Mouse (Mus musculus): ENCODE data around the gene Smarce1.

Smarce1 gene

DNA sequence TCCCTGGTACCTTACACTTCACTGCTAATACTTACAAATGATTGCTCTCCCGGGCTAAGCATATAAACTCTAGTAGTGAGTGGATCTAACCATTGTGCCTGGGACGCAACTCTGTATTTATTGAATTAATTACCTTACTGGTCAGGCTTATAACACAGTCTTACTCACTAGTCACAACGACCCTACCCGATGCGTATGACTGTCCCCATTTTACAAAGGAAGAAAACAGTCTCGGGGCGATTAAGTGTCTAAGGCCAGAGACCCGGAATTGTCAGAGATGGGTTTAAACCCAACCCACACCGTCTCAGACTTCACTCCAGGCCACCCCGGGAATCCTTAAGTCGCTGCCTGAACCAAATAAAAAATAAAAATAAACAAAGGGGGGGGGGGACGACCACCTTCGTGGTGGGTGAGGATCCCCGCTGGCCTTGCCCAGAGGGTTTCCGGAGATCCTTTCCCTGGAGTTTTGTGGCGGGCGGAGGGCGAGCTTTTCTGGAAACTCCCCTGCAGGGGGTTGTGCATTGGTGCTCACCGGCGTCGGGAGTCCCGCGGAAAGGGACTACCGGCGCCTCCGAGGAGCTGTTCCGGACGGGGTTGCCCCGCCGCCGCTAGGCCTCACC, 1.1 kb downstream of the Smarce1 start:
- no peak for DNase-seq (ENCODE audit: low spot score in 2 of 2)

GRCm38 (mm10) chr11:99226298-99226697, 4.5 kb downstream of the Smarce1 start:
- DNase-seq (ENCODE audit: low spot score in 2 of 2), result no peak

DNA sequence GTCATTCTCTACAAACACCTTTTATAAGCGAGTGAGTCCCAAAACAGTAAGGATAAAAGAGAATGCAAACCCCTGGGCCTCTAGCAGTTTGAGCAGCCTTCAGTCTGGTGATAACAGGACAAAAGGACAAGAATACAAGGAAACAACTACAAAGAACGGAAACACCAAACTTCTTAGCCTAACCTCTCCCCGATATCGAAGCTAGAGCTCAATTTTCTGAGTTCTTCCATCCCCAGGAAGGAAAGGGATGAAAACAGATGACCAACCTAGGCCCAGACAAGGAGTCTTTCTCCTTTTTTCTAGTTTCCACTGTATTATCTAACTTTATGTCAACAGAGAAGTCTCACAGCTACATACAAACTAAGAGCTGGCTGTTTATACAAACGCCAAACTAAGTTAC, 7.5 kb downstream of the Smarce1 start:
- DNase-seq (ENCODE audit: low spot score in 2 of 2), result no peak

DNA sequence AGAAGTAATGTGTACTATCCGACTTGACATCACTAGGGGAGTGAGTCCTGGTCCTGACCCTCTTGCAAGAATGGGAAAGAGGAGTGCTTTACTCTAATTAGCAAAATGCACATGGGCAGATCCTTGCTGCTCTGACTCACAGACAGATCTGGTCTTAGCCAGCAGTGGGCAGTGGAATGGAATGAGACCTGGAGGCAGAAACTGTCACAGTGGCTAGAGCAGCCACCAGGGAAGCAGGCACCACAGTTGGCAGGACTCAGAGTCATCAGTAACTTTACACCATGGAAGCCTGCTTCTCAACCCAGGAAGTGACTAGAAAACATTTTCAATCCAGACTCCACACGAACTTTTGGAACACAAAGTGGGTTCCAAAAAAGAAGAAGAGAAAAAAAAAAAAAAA, 9.0 kb downstream of the Smarce1 start:
- DNase-seq (ENCODE audit: low spot score in 2 of 2), result no peak

- DNase-seq (ENCODE audit: low spot score in 2 of 2), result no peak
Observed at GRCm38 (mm10) chr11:99217248-99217986, 13.4 kb downstream of the Smarce1 start.

- DNase-seq (ENCODE audit: low spot score in 2 of 2), result no peak
Observed at GRCm38 (mm10) chr11:99216181-99216580, 14.6 kb downstream of the Smarce1 start.

- no peak for DNase-seq (ENCODE audit: low spot score in 2 of 2)
Observed at GRCm38 (mm10) chr11:99212693-99213092, 18.1 kb downstream of the Smarce1 start.

GRCm38 (mm10) chr11:99211964-99212363, 18.9 kb downstream of the Smarce1 start:
- DNase-seq (ENCODE audit: low spot score in 2 of 2), result no peak

DNA sequence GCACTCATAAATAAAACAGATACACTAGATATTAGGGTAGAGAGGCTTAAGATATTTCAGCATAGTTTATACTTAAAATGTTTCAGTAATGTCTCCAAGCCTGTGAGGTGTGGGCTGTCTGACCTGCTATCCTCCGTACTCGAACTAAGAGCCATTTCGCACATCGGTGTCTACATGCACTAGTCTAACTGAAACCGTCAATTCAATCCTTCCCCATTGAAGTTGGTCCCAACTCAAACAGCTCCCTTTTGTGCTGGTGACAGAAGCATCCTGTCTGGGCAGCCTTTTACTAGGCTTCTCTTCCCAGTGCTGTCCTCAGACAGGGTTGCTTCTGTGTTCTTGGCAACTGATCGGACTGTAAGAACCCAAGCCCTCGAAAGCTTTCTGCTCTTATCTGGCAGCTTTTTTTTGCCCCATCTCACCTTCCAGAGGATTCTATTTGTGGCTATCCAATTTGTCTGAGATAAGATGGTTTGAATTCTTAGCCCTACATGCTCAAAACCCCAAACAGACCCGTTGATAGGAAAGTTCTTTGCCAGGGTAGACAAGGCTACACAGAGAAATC, 22.6 kb downstream of the Smarce1 start:
- DNase-seq (ENCODE audit: low spot score in 2 of 2), result no peak

GRCm38 (mm10) chr11:99207449-99207848, 23.4 kb downstream of the Smarce1 start:
- DNase-seq (ENCODE audit: low spot score in 2 of 2), result no peak

DNA sequence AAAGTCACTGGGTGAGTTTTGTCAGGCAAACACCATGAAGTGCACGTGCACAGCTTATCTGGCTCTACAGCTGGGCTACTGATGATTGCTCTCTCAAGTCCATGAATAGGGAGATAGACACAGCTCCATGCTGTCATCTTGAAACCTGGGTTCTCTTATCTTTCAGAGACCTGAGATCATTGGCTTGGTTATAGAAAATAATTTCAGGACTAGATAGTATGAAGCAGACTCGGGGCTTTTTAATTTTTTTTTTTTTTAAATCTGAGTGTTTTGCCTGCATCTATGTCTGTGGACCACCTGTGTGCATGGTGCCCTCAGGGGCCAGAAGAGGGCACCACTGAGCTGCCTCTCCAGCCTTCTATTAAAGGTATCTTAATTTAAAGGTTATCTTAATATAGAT, 23.9 kb downstream of the Smarce1 start:
- no peak for DNase-seq (ENCODE audit: low spot score in 2 of 2)

DNA sequence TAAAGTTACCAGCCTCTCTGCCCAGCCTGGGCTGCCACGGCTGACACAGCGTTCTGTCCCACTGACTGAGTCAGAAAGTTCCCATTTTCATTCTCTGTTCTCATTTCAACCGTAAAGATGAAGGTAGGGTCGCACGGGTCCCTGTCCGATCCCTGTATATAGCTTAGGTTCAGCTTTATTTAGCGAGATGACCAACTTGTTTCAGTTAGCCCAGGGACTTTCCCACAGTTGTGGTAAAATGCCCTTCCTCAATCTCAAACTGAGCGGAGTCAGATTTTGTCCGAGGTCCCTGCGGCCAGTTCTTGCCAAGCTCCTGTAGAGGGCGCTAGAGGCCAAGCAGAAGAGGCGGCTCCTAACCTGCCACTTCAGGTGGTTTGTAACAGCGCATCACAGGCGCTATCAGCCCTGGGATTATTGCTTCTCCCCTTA, 41.6 kb downstream of the Smarce1 start:
- DNase-seq (ENCODE audit: low spot score in 2 of 2), result peak; percentile 13 to 44

GRCm38 (mm10) chr11:99187348-99187747, 43.5 kb downstream of the Smarce1 start:
- DNase-seq (ENCODE audit: low spot score in 2 of 2), result no peak

- no peak for DNase-seq (ENCODE audit: low spot score in 2 of 2)
Observed at GRCm38 (mm10) chr11:99186836-99187235, 44.0 kb downstream of the Smarce1 start.

GRCm38 (mm10) chr11:99182575-99182974, 48.2 kb downstream of the Smarce1 start:
- DNase-seq (ENCODE audit: low spot score in 2 of 2), result no peak

DNA sequence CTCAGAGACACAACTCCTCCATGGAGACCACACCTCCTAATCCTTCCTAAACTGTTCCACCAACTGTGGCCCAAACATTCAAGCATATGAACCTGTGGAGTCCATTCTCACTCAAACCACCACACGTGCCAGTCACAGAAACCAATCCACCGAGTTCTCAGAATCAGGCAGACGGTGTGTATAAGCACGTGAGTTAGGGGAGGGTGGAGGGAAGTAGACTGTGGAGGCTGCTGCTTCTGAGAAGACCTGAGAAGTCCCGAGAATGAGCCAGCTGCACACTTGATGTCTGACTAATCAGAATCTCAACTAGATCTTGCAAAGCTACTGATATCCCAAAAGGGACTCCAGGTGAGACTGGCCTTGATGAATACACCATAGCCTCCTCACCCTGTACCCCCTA, 50.7 kb downstream of the Smarce1 start:
- no peak for DNase-seq (ENCODE audit: low spot score in 2 of 2)

- DNase-seq (ENCODE audit: low spot score in 2 of 2), result no peak
Observed at GRCm38 (mm10) chr11:99177925-99178198, 53.0 kb downstream of the Smarce1 start.

- no peak for DNase-seq (ENCODE audit: low spot score in 2 of 2)
Observed at GRCm38 (mm10) chr11:99177054-99177924, 53.5 kb downstream of the Smarce1 start.

DNA sequence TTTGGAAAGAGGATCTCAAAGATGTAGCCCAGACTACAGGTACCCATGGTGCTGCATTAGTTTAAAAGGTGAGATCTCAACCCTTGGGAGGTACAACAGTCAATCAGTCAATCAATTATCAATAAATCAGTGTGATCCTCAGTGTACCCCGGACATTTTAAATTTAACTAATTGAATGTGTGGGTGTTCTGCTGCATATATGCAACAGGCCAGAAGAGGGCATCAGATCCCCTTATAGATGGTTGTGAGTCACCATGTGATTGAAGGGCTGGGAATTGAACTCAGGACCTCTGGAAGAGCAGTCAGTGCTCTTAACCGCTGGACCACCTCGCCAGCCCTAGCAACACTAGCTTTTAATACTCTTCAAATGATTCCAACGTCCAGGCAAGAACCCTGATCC, 58.8 kb downstream of the Smarce1 start:
- DNase-seq (ENCODE audit: low spot score in 2 of 2), result no peak

- no peak for DNase-seq (ENCODE audit: low spot score in 2 of 2)
Observed at GRCm38 (mm10) chr11:99171442-99171841, 59.4 kb downstream of the Smarce1 start.

DNA sequence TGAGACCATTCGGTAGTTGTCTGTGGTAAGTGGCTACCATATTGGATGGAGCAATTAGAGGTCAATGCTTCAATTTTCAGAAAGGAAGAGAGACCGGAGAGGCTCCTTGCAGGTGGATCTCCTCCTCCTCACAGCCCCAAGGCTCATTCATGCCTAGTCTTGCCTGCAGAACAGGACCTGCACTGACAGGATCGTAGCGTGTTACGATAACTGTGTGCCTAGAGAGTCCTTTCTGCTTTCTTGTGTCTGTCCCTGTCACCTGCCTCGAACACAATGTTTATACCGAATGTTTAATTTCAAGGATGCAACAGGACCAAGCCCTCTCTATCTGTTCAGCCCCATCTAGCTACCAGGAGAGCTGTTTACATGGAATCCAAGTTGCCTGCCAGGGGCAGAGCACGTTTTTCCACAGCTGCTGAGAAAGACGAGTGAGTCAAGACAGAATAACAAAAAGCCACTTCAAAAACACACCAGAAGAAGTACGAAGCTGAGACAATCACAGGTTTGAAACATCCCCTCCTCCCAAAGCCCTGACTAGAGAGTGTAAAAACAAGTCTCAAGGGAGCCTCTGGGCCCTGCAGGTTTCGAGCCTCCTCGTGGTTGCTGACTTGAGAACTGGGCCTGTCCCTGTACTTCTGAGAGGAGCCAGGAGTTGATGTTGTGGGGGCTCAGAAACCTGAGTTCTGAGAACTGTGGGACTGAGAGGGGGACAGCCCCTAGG, 60.1 kb downstream of the Smarce1 start:
- DNase-seq (ENCODE audit: low spot score in 2 of 2), result no peak

DNA sequence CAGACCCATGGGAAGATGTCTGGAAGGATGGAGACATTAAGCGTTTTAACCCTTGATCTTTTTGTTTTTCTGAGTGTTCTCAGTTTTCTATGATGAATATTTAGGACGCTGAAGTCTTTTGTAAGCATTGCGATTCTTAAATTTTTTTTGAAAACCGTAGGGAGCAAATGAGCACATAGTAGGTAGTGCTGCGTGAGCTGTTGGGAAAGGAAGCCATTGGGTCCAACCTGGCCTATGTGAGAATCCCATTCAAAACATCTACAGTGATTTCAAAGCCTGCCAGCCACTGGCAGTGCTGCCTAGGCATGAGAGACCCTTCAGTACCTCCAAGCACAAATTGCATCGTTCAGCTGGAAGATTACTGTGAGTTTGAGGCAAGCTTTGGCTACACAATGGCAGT, 60.8 kb downstream of the Smarce1 start:
- DNase-seq (ENCODE audit: low spot score in 2 of 2), result no peak

Data from frontal cortex, postnatal 25 days (tissue).